Mouse (Mus musculus): ENCODE results near the gene Abca8b. TPM values are rescaled to one million over a fixed set of nuclear protein-coding genes. Genes with fewer than 3 reads are reported as not detected.

The Abca8b gene
- total RNA-seq, 1 experiment from 2014 or later, result 0.47 TPM

- ATAC-seq (ENCODE audit: extremely low read depth, insufficient number of reproducible peaks, low FRiP score, poor library complexity, severe bottlenecking), result peak; percentile 30; the same call in 1 of the 2 replicates
Measured at GRCm38 (mm10) chr11:109886757-109887156, 108.9 kb downstream of the Abca8b start.

- no peak for ATAC-seq (ENCODE audit: extremely low read depth, insufficient number of reproducible peaks, low FRiP score, poor library complexity, severe bottlenecking)
Measured at GRCm38 (mm10) chr11:109885521-109885920, 110.1 kb downstream of the Abca8b start.

- no peak for ATAC-seq (ENCODE audit: extremely low read depth, insufficient number of reproducible peaks, low FRiP score, poor library complexity, severe bottlenecking)
Measured at GRCm38 (mm10) chr11:109884801-109885200, 110.8 kb downstream of the Abca8b start.

- no peak for ATAC-seq (ENCODE audit: extremely low read depth, insufficient number of reproducible peaks, low FRiP score, poor library complexity, severe bottlenecking)
Measured at GRCm38 (mm10) chr11:109884126-109884525, 111.5 kb downstream of the Abca8b start.

Other genes with a start within 250 kb of the Abca8b start
- 1.6 TPM in 1 of 2 replicates, not detected in the other for gene 1700012B07Rik, start 167.8 kb downstream of the Abca8b start, total RNA-seq (2017)
- gene Abca8a, start 100.1 kb upstream of the Abca8b start, total RNA-seq (2017), result not detected in 2 replicates
- 5.5 and 5.8 TPM in 2 replicates for gene Abca9, start 172.4 kb upstream of the Abca8b start, total RNA-seq (2017)

Data from neutrophil, adult 5-6 weeks (primary cell).